Mouse (Mus musculus) hindbrain, postnatal 0 days (tissue): ENCODE measurements around the gene Usp24. TPM values are rescaled to one million over a fixed set of nuclear protein-coding genes. Genes with fewer than 3 reads are reported as not detected.
"Not testable (repeated sequence)": the region's sequence is repeated elsewhere in the genome, so short reads cannot be mapped to it uniquely, and the experiment has no call there.

ENCODE experiments used
- ATAC-seq: fragments of 200-750 bp; cut with Nextera tagmentation; 2 replicates; pipeline ENCODE4 v1.8.0; 2017; ENCODE audit warnings: mild to moderate bottlenecking, moderate TSS enrichment, moderate library complexity
- DNase-seq: peaks from one replicate; pipeline ENCODE4 v3.0.0-alpha.2; 2015; ENCODE audit warnings: low spot score
- H3K27ac ChIP-seq: fragments of 300-500 bp; sonication (generic); 2 replicates; pipeline ENCODE4 v1.5.1; 2014; ENCODE audit warnings: mild to moderate bottlenecking
- H3K27me3 ChIP-seq: fragments of 300-500 bp; sonication (generic); 2 replicates; pipeline ENCODE4 v1.6.1; 2014; ENCODE audit warnings: low read length, mixed read lengths; ENCODE audit not compliant: insufficient read depth
- H3K36me3 ChIP-seq: fragments of 300-500 bp; sonication (generic); 2 replicates; pipeline ENCODE4 v1.6.1; 2014; ENCODE audit warnings: low read length, mixed read lengths; ENCODE audit not compliant: insufficient read depth
- H3K4me1 ChIP-seq: fragments of 300-500 bp; sonication (generic); 2 replicates; pipeline ENCODE4 v1.6.1; 2014; ENCODE audit warnings: antibody characterized with exemption, low read length, mixed read lengths; ENCODE audit not compliant: insufficient read depth
- H3K4me2 ChIP-seq: fragments of 300-500 bp; sonication (generic); 2 replicates; pipeline ENCODE4 v1.6.1; 2014; ENCODE audit warnings: low read depth, mild to moderate bottlenecking, low read length, moderate library complexity, mixed read lengths
- H3K4me3 ChIP-seq: fragments of 300-500 bp; sonication (generic); 2 replicates; pipeline ENCODE4 v1.5.1; 2014; ENCODE audit warnings: low read length
- H3K9ac ChIP-seq: fragments of 300-500 bp; sonication (generic); replicated peaks from 2 replicates; pipeline ENCODE4 v1.6.1; 2014; ENCODE audit warnings: mild to moderate bottlenecking, low read length, moderate library complexity, mixed read lengths
- H3K9me3 ChIP-seq: fragments of 300-500 bp; sonication (generic); 2 replicates; pipeline ENCODE4 v1.6.1; 2016; ENCODE audit warnings: low read length, mixed read lengths
- CTCF ChIP-seq: IDR thresholded peaks from 2 replicates; pipeline ENCODE4 v1.5.1; 2016; ENCODE audit warnings: antibody characterized with exemption, control low read depth, low read depth
- WGBS: fragments of 180-500 bp; shearing (Covaris S2); extraction: QIAGEN DNeasy Blood & Tissue Kit; methylation state at CpG from one replicate; pipeline ENCODE4 v1.1.7; 2014; 5-methylcytosine and 5-hydroxymethylcytosine counted together
- polyA plus RNA-seq: library from polyadenylated mRNA; unstranded; fragments of >200 nt; fragmentation: Nextera tagmentation; extraction: Ambion mirVana; gene quantifications from 2 replicates; pipeline ENCODE4 v1.2.1, GENCODE M21; 2015
- total RNA-seq: library from RNA; depleted of rRNA; stranded (reverse); fragments of >200 nt; gene quantifications from 2 replicates; pipeline ENCODE4 v1.2.3, GENCODE M21; 2014

Usp24 gene
- total and polyA plus RNA-seq, 2 experiments from 2014 or later: 9.6 to 28.8 TPM

DNA sequence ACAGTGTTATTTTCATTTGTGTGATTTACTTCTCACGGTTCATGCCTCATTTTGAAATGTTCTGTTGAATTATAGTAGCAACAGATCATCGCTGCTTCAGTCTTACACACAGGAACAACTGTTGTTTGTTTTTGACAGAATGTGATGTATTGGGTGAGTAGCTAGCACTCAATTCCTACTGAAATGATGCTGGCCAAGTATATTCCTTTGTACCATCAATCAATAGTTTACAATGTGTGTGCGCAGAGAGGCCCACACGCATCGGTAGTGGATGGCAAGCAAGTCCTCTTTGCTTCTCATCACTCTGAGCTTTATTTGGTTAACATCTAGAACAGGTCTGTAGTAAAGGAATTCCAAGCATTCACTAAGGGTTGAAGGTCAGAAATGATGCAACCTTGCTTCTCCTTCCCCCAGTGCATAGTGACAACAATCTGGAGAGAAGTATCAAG lies 14.4 kb downstream of the Usp24 start:
- H3K36me3 ChIP-seq: no peaks in the 10 kb centered on the region
- H3K4me1 ChIP-seq: no peaks in the 10 kb centered on the region
- no peak for ATAC-seq
- H3K4me3 ChIP-seq: no peak overlapping the region
- no peak overlapping the region for H3K9ac ChIP-seq
- no peak for DNase-seq
- H3K27ac ChIP-seq: no peak overlapping the region
- WGBS: 80% methylated on average over 5 of the region's 5 CpGs
- no peak overlapping the region for H3K4me2 ChIP-seq
- no peak for TF ChIP-seq CTCF
- H3K9me3 ChIP-seq: no peaks in the 10 kb centered on the region
- no peaks in the 10 kb centered on the region for H3K27me3 ChIP-seq

- WGBS: 70% methylated on average over 3 of the region's 3 CpGs
- DNase-seq (no peak), ATAC-seq (no peak)
- Histone ChIP-seq H3K36me3 (no peaks in the 10 kb centered on the region), H3K4me2 (no peak overlapping the region), H3K4me1 (no peaks in the 10 kb centered on the region), H3K9ac (no peak overlapping the region), H3K27ac (no peak overlapping the region), H3K27me3 (no peaks in the 10 kb centered on the region), H3K4me3 (no peak overlapping the region), H3K9me3 (no peaks in the 10 kb centered on the region)
- TF ChIP-seq CTCF: no peak
Observed at GRCm38 (mm10) chr4:106333071-106333470, 17.1 kb downstream of the Usp24 start.

DNA sequence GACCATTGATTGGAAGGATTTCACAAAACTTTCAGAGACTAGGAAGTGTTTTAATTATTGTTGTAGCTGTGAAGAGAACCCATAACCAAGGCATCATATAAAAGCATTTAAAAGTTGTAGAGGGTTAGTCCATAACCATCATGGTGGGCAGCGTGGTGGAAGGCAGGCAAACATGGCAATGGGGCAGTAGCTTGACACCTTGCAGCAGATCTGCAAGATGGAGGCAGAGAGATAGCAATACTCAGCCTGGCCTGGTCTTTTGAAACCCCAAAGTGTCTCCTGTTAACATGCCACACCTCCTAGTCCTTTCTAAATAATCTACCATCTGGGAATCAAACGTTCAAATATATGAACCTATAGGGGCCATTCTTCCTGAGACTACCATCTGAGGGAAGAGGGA lies 17.6 kb downstream of the Usp24 start:
- Histone ChIP-seq H3K27ac (no peak overlapping the region), H3K36me3 (no peaks in the 10 kb centered on the region), H3K4me3 (no peak overlapping the region), H3K27me3 (no peaks in the 10 kb centered on the region), H3K9me3 (no peaks in the 10 kb centered on the region), H3K4me1 (no peaks in the 10 kb centered on the region), H3K4me2 (no peak overlapping the region), H3K9ac (no peak overlapping the region)
- WGBS: 84% methylated on average over 2 of the region's 2 CpGs
- DNase-seq (no peak), ATAC-seq (no peak)
- TF ChIP-seq CTCF: no peak

DNA sequence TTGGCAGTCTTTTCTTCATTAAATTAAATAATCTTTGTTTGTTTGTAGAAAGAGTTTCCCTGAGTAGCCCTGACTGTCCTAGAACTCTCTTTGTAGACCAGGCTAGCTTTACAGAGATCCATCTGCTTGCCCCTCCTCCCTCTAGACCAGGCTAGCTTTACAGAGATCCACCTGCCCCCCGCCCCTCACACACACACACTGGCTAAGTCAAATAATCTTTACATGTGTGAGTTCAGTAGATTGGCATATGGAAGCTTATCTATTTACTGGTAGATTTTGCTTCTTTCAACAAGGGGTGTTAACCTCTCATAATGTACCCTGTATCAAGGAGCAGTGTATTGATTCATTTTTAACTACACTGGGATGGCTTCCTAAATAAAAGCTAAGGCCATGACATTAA lies 19.8 kb downstream of the Usp24 start:
- no peaks in the 10 kb centered on the region for H3K27me3 ChIP-seq
- no peaks in the 10 kb centered on the region for H3K4me1 ChIP-seq

GRCm38 (mm10) chr4:106347664-106348063 lies 31.7 kb downstream of the Usp24 start:
- no peak for ATAC-seq
- 96% methylated on average over 1 of the region's 1 CpGs for WGBS
- no peaks in the 10 kb centered on the region for H3K4me1 ChIP-seq

More for the DNA sequence above, 19.8 kb downstream of the Usp24 start:
- H3K36me3 ChIP-seq: no peaks in the 10 kb centered on the region
- no peak overlapping the region for H3K4me2 ChIP-seq
- no peak for ATAC-seq
- H3K4me3 ChIP-seq: no peak overlapping the region
- WGBS: 97% methylated on average over 1 of the region's 1 CpGs
- DNase-seq: no peak
- no peak overlapping the region for H3K27ac ChIP-seq
- no peak overlapping the region for H3K9ac ChIP-seq
- no peaks in the 10 kb centered on the region for H3K9me3 ChIP-seq
- no peak for TF ChIP-seq CTCF

GRCm38 (mm10) chr4:106355025-106355424 lies 39.0 kb downstream of the Usp24 start:
- ATAC-seq, H3K9me3 ChIP-seq, H3K4me3 ChIP-seq, H3K9ac ChIP-seq, H3K4me1 ChIP-seq, H3K27me3 ChIP-seq, H3K4me2 ChIP-seq, DNase-seq, H3K27ac ChIP-seq: not testable (repeated sequence)
- peaks cover 28% of the 10 kb centered on the region for H3K36me3 ChIP-seq
- WGBS: 89% methylated on average over 2 of the region's 2 CpGs

More at GRCm38 (mm10) chr4:106347664-106348063, 31.7 kb downstream of the Usp24 start:
- no peaks in the 10 kb centered on the region for H3K9me3 ChIP-seq
- no peak overlapping the region for H3K27ac ChIP-seq
- no peak for DNase-seq
- H3K4me2 ChIP-seq: no peak overlapping the region
- H3K36me3 ChIP-seq: peaks cover 20% of the 10 kb centered on the region
- H3K4me3 ChIP-seq: no peak overlapping the region
- no peak for TF ChIP-seq CTCF
- no peaks in the 10 kb centered on the region for H3K27me3 ChIP-seq
- no peak overlapping the region for H3K9ac ChIP-seq

DNA sequence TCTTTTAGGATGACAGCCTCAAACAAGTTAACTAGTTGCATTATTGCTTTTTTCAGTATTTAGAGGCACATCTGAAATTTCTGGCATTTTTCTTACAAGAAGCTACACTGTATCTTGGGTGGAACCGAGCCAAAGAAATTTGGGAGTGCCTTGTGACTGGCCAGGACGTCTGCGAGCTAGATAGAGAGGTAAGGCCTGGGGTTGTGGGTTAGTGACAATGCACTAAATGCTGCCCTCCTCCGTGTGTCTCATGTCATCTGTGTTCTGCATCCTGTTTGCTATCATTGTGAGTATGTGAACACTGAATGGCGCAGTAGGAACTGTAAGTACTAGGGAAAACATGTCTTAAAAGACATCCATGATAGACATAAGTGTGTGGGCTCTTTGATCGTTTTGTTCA lies 54.0 kb downstream of the Usp24 start:
- Histone ChIP-seq H3K4me2 (no peak overlapping the region), H3K4me3 (no peak overlapping the region), H3K27me3 (no peaks in the 10 kb centered on the region), H3K9ac (no peak overlapping the region), H3K27ac (no peak overlapping the region), H3K4me1 (no peaks in the 10 kb centered on the region), H3K36me3 (peaks cover 41% of the 10 kb centered on the region; the same call in 1 of the 2 replicates), H3K9me3 (no peaks in the 10 kb centered on the region)
- DNase-seq: no peak
- ATAC-seq: no peak
- no peak for TF ChIP-seq CTCF
- 86% methylated on average over 6 of the region's 6 CpGs for WGBS
